Mouse (Mus musculus) CH12.LX (cell line): ENCODE measurements around the gene Kif21b.

Source experiments
- CHD1 ChIP-seq: IDR thresholded peaks from 2 replicates; pipeline ENCODE4 v1.6.1; 2012; ENCODE audit warnings: low read depth, low read length, improper control_type of control experiment, inconsistent platforms
- CTCF ChIP-seq, 2 experiments: IDR thresholded peaks in 1 of 2; conservative IDR thresholded peaks in 1 of 2; 2 replicates each; pipeline ENCODE4 v1.5.1; 2011 to 2012; ENCODE audit warnings: low read depth in 2 of 2, low read length in 2 of 2, improper control_type of control experiment in 1 of 2, inconsistent platforms in 1 of 2, mild to moderate bottlenecking in 1 of 2, moderate library complexity in 1 of 2
- EP300 ChIP-seq: IDR thresholded peaks from 2 replicates; pipeline ENCODE4 v1.6.1; 2011; ENCODE audit warnings: low read length, improper control_type of control experiment
- GABPA ChIP-seq: IDR thresholded peaks from 2 replicates; pipeline ENCODE4 v1.6.1; 2012; ENCODE audit warnings: low read depth, low read length, improper control_type of control experiment, inconsistent platforms; ENCODE audit not compliant: insufficient replicate concordance
- POLR2A ChIP-seq: IDR thresholded peaks from 2 replicates; pipeline ENCODE4 v1.6.1; 2011; ENCODE audit warnings: low read depth, mild to moderate bottlenecking, improper control_type of control experiment, low read length
- RCOR1 ChIP-seq: conservative IDR thresholded peaks from 2 replicates; pipeline ENCODE4 v1.6.1; 2012; ENCODE audit warnings: low read depth, mild to moderate bottlenecking, inconsistent platforms, low read length, improper control_type of control experiment
- USF2 ChIP-seq: conservative IDR thresholded peaks from 2 replicates; pipeline ENCODE4 v1.6.1; 2011; ENCODE audit warnings: low read depth, low read length, improper control_type of control experiment
- ZKSCAN1 ChIP-seq: IDR thresholded peaks from 2 replicates; pipeline ENCODE4 v1.6.1; 2012; ENCODE audit warnings: low read depth, inconsistent platforms, low read length, improper control_type of control experiment, borderline replicate concordance

- TF ChIP-seq EP300 (no peak), CTCF (conservative IDR thresholded peaks at IDR 0.05 in 1 of 2, IDR thresholded peaks at IDR 0.05 in 1 of 2; ENCODE audit: low read depth in 2 of 2, low read length in 2 of 2) (no peak), CHD1 (no peak), GABPA (no peak), USF2 (no peak), POLR2A (no peak), RCOR1 (no peak), ZKSCAN1 (no peak)
Measured at GRCm38 (mm10) chr1:136109464-136109863, 21.7 kb upstream of the Kif21b start.
